Mouse (Mus musculus) lung, postnatal 14 days (tissue): Measurements from ENCODE around the gene Fam131a.

Source experiments
- DNase-seq: peaks from one replicate; pipeline ENCODE4 v3.0.0; 2021

Gene Fam131a

GRCm38 (mm10) chr16:20717181-20717977 lies 24.3 kb downstream of the Fam131a start, which contains the start of the genes Polr2h and Clcn2:
Gene Polr2h, plus strand, starts transcription at chr16:20717665.
Gene Clcn2, minus strand, starts transcription at chr16:20717746.
- DNase-seq = peak; percentile 96

- no peak for DNase-seq
Measured at GRCm38 (mm10) chr16:20717978-20718670, 25.1 kb downstream of the Fam131a start.

GRCm38 (mm10) chr16:20721808-20722207 lies 28.8 kb downstream of the Fam131a start:
- DNase-seq = no peak

GRCm38 (mm10) chr16:20722736-20723135 lies 29.7 kb downstream of the Fam131a start:
- no peak for DNase-seq

- DNase-seq = no peak
Measured at GRCm38 (mm10) chr16:20723247-20723646, 30.2 kb downstream of the Fam131a start.

- DNase-seq = peak; percentile 67
Measured at GRCm38 (mm10) chr16:20724338-20724748, 31.3 kb downstream of the Fam131a start.

GRCm38 (mm10) chr16:20725321-20725720 lies 32.3 kb downstream of the Fam131a start:
- DNase-seq = no peak

- no peak for DNase-seq
Measured at GRCm38 (mm10) chr16:20725750-20726149, 32.7 kb downstream of the Fam131a start.

- DNase-seq = no peak
Measured at GRCm38 (mm10) chr16:20726384-20726783, 33.3 kb downstream of the Fam131a start.

- no peak for DNase-seq
Measured at GRCm38 (mm10) chr16:20730293-20730711, 37.3 kb downstream of the Fam131a start.

- DNase-seq = no peak
Measured at GRCm38 (mm10) chr16:20731688-20732087, 38.6 kb downstream of the Fam131a start.

- DNase-seq = no peak
Measured at GRCm38 (mm10) chr16:20732251-20732924, 39.3 kb downstream of the Fam131a start.

- DNase-seq = peak; percentile 68
Measured at GRCm38 (mm10) chr16:20732925-20733730, 40.1 kb downstream of the Fam131a start, which contains the start of gene Chrd. Gene Chrd, plus strand, starts transcription at chr16:20733127.

- DNase-seq = no peak
Measured at GRCm38 (mm10) chr16:20733731-20734730, 41.0 kb downstream of the Fam131a start, which contains the start of gene Thpo. Gene Thpo, minus strand, starts transcription at chr16:20734511.

- no peak for DNase-seq
Measured at GRCm38 (mm10) chr16:20735651-20736050, 42.6 kb downstream of the Fam131a start.

GRCm38 (mm10) chr16:20736168-20736567 lies 43.1 kb downstream of the Fam131a start:
- DNase-seq = no peak

GRCm38 (mm10) chr16:20736823-20737222 lies 43.8 kb downstream of the Fam131a start:
- no peak for DNase-seq

GRCm38 (mm10) chr16:20739845-20740244 lies 46.8 kb downstream of the Fam131a start:
- no peak for DNase-seq

GRCm38 (mm10) chr16:20746641-20747040 lies 53.6 kb downstream of the Fam131a start:
- DNase-seq = peak; percentile 75

GRCm38 (mm10) chr16:20750518-20750917 lies 57.5 kb downstream of the Fam131a start:
- no peak for DNase-seq
